Mouse (Mus musculus): Measurements from ENCODE around the gene Ppp3ca.

Ppp3ca gene

GRCm38 (mm10) chr3:136765569-136765968, 95.6 kb downstream of the Ppp3ca start:
- no peak for DNase-seq (ENCODE audit: low spot score)

- DNase-seq (ENCODE audit: low spot score): no peak
These were observed 99.0 kb downstream of the Ppp3ca start for GRCm38 (mm10) chr3:136768775-136769485.

- no peak for DNase-seq (ENCODE audit: low spot score)
These were observed 99.6 kb downstream of the Ppp3ca start for GRCm38 (mm10) chr3:136769486-136769882.

- no peak for DNase-seq (ENCODE audit: low spot score)
These were observed 101.8 kb downstream of the Ppp3ca start for GRCm38 (mm10) chr3:136771700-136772099.

- DNase-seq (ENCODE audit: low spot score): no peak
These were observed 103.3 kb downstream of the Ppp3ca start for GRCm38 (mm10) chr3:136773217-136773616.

- DNase-seq (ENCODE audit: low spot score): no peak
These were observed 104.3 kb downstream of the Ppp3ca start for GRCm38 (mm10) chr3:136774196-136774595.

- DNase-seq (ENCODE audit: low spot score): no peak
These were observed 106.6 kb downstream of the Ppp3ca start for GRCm38 (mm10) chr3:136776525-136776924.

- no peak for DNase-seq (ENCODE audit: low spot score)
These were observed 107.5 kb downstream of the Ppp3ca start for GRCm38 (mm10) chr3:136777380-136777779.

- DNase-seq (ENCODE audit: low spot score): no peak
These were observed 107.9 kb downstream of the Ppp3ca start for GRCm38 (mm10) chr3:136777787-136778216.

- DNase-seq (ENCODE audit: low spot score): no peak
These were observed 110.4 kb downstream of the Ppp3ca start for GRCm38 (mm10) chr3:136780321-136780720.

- DNase-seq (ENCODE audit: low spot score): no peak
These were observed 112.1 kb downstream of the Ppp3ca start for GRCm38 (mm10) chr3:136782058-136782457.

GRCm38 (mm10) chr3:136785686-136786085, 115.8 kb downstream of the Ppp3ca start:
- no peak for DNase-seq (ENCODE audit: low spot score)

- DNase-seq (ENCODE audit: low spot score): no peak
These were observed 120.4 kb downstream of the Ppp3ca start for GRCm38 (mm10) chr3:136790261-136790871.

- no peak for DNase-seq (ENCODE audit: low spot score)
These were observed 121.5 kb downstream of the Ppp3ca start for GRCm38 (mm10) chr3:136791404-136791803.

GRCm38 (mm10) chr3:136791946-136792345, 122.0 kb downstream of the Ppp3ca start:
- no peak for DNase-seq (ENCODE audit: low spot score)

- no peak for DNase-seq (ENCODE audit: low spot score)
These were observed 123.5 kb downstream of the Ppp3ca start for GRCm38 (mm10) chr3:136793411-136793810.

GRCm38 (mm10) chr3:136794426-136795217, 124.7 kb downstream of the Ppp3ca start:
- DNase-seq (ENCODE audit: low spot score): no peak

- DNase-seq (ENCODE audit: low spot score): no peak
These were observed 129.0 kb downstream of the Ppp3ca start for GRCm38 (mm10) chr3:136798896-136799295.

- no peak for DNase-seq (ENCODE audit: low spot score)
These were observed 132.7 kb downstream of the Ppp3ca start for GRCm38 (mm10) chr3:136802595-136802994.

GRCm38 (mm10) chr3:136805897-136806296, 136.0 kb downstream of the Ppp3ca start:
- no peak for DNase-seq (ENCODE audit: low spot score)

- no peak for DNase-seq (ENCODE audit: low spot score)
These were observed 140.3 kb downstream of the Ppp3ca start for GRCm38 (mm10) chr3:136810271-136810670.

- no peak for DNase-seq (ENCODE audit: low spot score)
These were observed 142.2 kb downstream of the Ppp3ca start for GRCm38 (mm10) chr3:136812162-136812561.

GRCm38 (mm10) chr3:136812791-136813190, 142.9 kb downstream of the Ppp3ca start:
- DNase-seq (ENCODE audit: low spot score): no peak

All from urinary bladder, postnatal 14 days (tissue).